ENCODE assay signal across 19 mouse cellular contexts in genomic region chr4:53186141-53186540, GRCm38 (mm10). TPM values are rescaled to one million over a fixed set of nuclear protein-coding genes. Genes with fewer than 3 reads are reported as not detected.
DNase-seq lines count a peak whose midpoint lies in the region; ATAC-seq and TF ChIP-seq lines count a peak whose summit lies in the region.
"Had no signal": no experiment of that assay in that cellular context is flagged by ENCODE, and none has a peak within 500 bp of the region (broad histone marks: within the 10 kb centered on the region; RNA-seq: fewer than 3 reads in every experiment).

No protein-coding gene starts in this region.

- no peak overlapping the region for H3K4me2 ChIP-seq in liver, embryonic 11.5 days
- H3K4me2 ChIP-seq: limb, embryonic 13.5 days; liver, embryonic 15.5 days; midbrain, embryonic 13.5 days had no signal

- no peaks in the 10 kb centered on the region; the same call in 1 of the 2 replicates for H3K36me3 ChIP-seq in heart, adult 2 months (ENCODE audit: control insufficient read depth, insufficient read depth, low read length)
- no peaks in the 10 kb centered on the region for H3K36me3 ChIP-seq in liver, adult 2 months (ENCODE audit: control insufficient read depth, insufficient read depth, low read length)
- no peaks in the 10 kb centered on the region for H3K36me3 ChIP-seq in liver, embryonic 11.5 days (ENCODE audit: control insufficient read depth, insufficient read depth, low read length)
- H3K36me3 ChIP-seq: forebrain, embryonic 10.5 days; heart, embryonic 13.5 days; limb, embryonic 13.5 days; liver, embryonic 15.5 days; midbrain, embryonic 13.5 days had no signal

- H3K27me3 ChIP-seq in heart, adult 2 months (ENCODE audit: control insufficient read depth, insufficient read depth, low read length), result no peaks in the 10 kb centered on the region
- H3K27me3 ChIP-seq in liver, adult 2 months (ENCODE audit: control insufficient read depth, insufficient read depth, low read length), result no peaks in the 10 kb centered on the region
- no peaks in the 10 kb centered on the region for H3K27me3 ChIP-seq in liver, embryonic 11.5 days (replicated peaks; ENCODE audit: control insufficient read depth, insufficient read depth, low read length)
- H3K27me3 ChIP-seq: heart, embryonic 13.5 days; limb, embryonic 13.5 days; liver, embryonic 15.5 days; midbrain, embryonic 13.5 days had no signal

- no peak for TF ChIP-seq EP300 in heart, adult 2 months (IDR thresholded peaks at IDR 0.05; ENCODE audit: insufficient read depth, low read depth, low read length)

- H3K9me3 ChIP-seq in liver, embryonic 11.5 days (ENCODE audit: control insufficient read depth, low read length), result no peaks in the 10 kb centered on the region
- H3K9me3 ChIP-seq: forebrain, embryonic 10.5 days; limb, embryonic 13.5 days; liver, embryonic 15.5 days; midbrain, embryonic 13.5 days had no signal

- no peak overlapping the region for H3K9ac ChIP-seq in heart, adult 2 months (ENCODE audit: low read depth, low read length)
- no peak overlapping the region for H3K9ac ChIP-seq in liver, adult 2 months (ENCODE audit: low read depth, low read length)
- no peak overlapping the region for H3K9ac ChIP-seq in liver, embryonic 11.5 days (ENCODE audit: low read depth, low read length)
- H3K9ac ChIP-seq: forebrain, postnatal 0 days; heart, embryonic 13.5 days; limb, embryonic 13.5 days; liver, embryonic 15.5 days; midbrain, embryonic 13.5 days had no signal

- H3K27ac ChIP-seq in heart, adult 2 months, result peak overlapping the region; percentile 79
- H3K27ac ChIP-seq in liver, adult 2 months (replicated peaks; ENCODE audit: insufficient read depth, low read depth, low read length), result no peak overlapping the region
- no peak overlapping the region for H3K27ac ChIP-seq in liver, embryonic 11.5 days (ENCODE audit: low read depth, low read length)
- H3K27ac ChIP-seq in bone marrow macrophage, adult 2 months (ENCODE audit: insufficient read depth, low read depth, low read length), result peak overlapping the region; percentile 100
- H3K27ac ChIP-seq: liver, embryonic 15.5 days had no signal

- no peak for TF ChIP-seq POLR2A in heart, adult 2 months (IDR thresholded peaks at IDR 0.05; ENCODE audit: insufficient read depth, low read depth, low read length)
- TF ChIP-seq POLR2A in liver, adult 2 months (IDR thresholded peaks at IDR 0.05; ENCODE audit: extremely low read depth, insufficient read depth, low read length), result no peak
- no peak for TF ChIP-seq POLR2A in bone marrow macrophage, adult 2 months (IDR thresholded peaks at IDR 0.05; ENCODE audit: borderline replicate concordance, low read depth, low read length)

- H3K4me1 ChIP-seq in heart, adult 2 months (ENCODE audit: control insufficient read depth, insufficient read depth, low read length), result peaks cover 10% of the 10 kb centered on the region
- H3K4me1 ChIP-seq in liver, adult 2 months (ENCODE audit: control insufficient read depth, insufficient read depth, low read length), result peaks cover 5% of the 10 kb centered on the region; the same call in 1 of the 2 replicates
- no peaks in the 10 kb centered on the region for H3K4me1 ChIP-seq in liver, embryonic 11.5 days (replicated peaks; ENCODE audit: control insufficient read depth, insufficient read depth, low read length)
- peaks cover 55% of the 10 kb centered on the region for H3K4me1 ChIP-seq in bone marrow macrophage, adult 2 months (ENCODE audit: control insufficient read depth, insufficient read depth, low read length)
- H3K4me1 ChIP-seq: liver, embryonic 15.5 days; midbrain, embryonic 13.5 days had no signal

- WGBS in heart, adult 2 months, result 72% methylated on average over 4 of the region's 4 CpGs
- 18% methylated on average over 4 of the region's 4 CpGs for WGBS in liver, adult 2 months
- WGBS in liver, embryonic 11.5 days, result 78% methylated on average over 4 of the region's 4 CpGs

- ATAC-seq in liver, embryonic 11.5 days (replicated peaks; ENCODE audit: low FRiP score), result no peak
- ATAC-seq in megakaryocyte, adult 5-6 weeks (ENCODE audit: poor library complexity, severe bottlenecking), result peak; percentile 61
- ATAC-seq: forebrain, postnatal 0 days; midbrain, embryonic 13.5 days had no signal

- no peaks in the 10 kb centered on the region for H3K79me2 ChIP-seq in heart, adult 2 months (replicated peaks; ENCODE audit: control insufficient read depth, insufficient read depth, low read length)
- no peaks in the 10 kb centered on the region for H3K79me2 ChIP-seq in liver, adult 2 months (ENCODE audit: control insufficient read depth, insufficient read depth, low read length)

- H3K4me3 ChIP-seq in heart, adult 2 months, result no peak overlapping the region
- no peak overlapping the region for H3K4me3 ChIP-seq in liver, adult 2 months (ENCODE audit: insufficient read depth, low read depth, low read length)
- no peak overlapping the region for H3K4me3 ChIP-seq in liver, embryonic 11.5 days (ENCODE audit: low read depth, low read length)
- H3K4me3 ChIP-seq in bone marrow macrophage, adult 2 months (ENCODE audit: insufficient read depth, low read length), result no peak overlapping the region
- H3K4me3 ChIP-seq: forebrain, embryonic 10.5 days; heart, embryonic 13.5 days; limb, embryonic 13.5 days; liver, embryonic 15.5 days; midbrain, embryonic 13.5 days had no signal

- no peak for TF ChIP-seq CTCF in heart, adult 2 months (IDR thresholded peaks at IDR 0.05)
- TF ChIP-seq CTCF in liver, adult 2 months (IDR thresholded peaks at IDR 0.05; ENCODE audit: low read depth, low read length), result no peak
- no peak for TF ChIP-seq CTCF in bone marrow macrophage, adult 2 months (IDR thresholded peaks at IDR 0.05; ENCODE audit: low read depth, low read length)

- DNase-seq in heart, adult 2 months, result no peak
- DNase-seq in heart, adult 8-10 months (ENCODE audit: low spot score), result no peak
- DNase-seq in liver, adult 2 months (ENCODE audit: extremely low read depth, low read depth, low spot score), result peak; percentile 86
- DNase-seq in liver, embryonic 11.5 days (ENCODE audit: low spot score), result no peak
- DNase-seq in T-cell, adult 2 months (ENCODE audit: low spot score), result no peak
- no peak for DNase-seq in urinary bladder, adult 18-20 months (ENCODE audit: low spot score in 2 of 2)
- DNase-seq: cerebellum, adult 9-10 months; embryo, embryonic 11 days; heart, postnatal 4 days; lung, postnatal 4 days; right cerebral cortex, postnatal 25 days had no signal

- intact Hi-C loops in heart, adult 2 months (cut with DNase I), result loop anchor here (2.0 kb wide), 1 partner anchor 75 kb away; no protein-coding TSS in a partner anchor

RNA-seq across cellular contexts. Expression of gene Abca1, which starts 26.4 kb away (rescaled TPM):
- 10 to 100 TPM; 13.1 to 23.5 TPM for total RNA-seq in heart, adult 2 months (2021)
- polyA plus RNA-seq in heart, adult 2 months (2012; rRNA removed), result 4.2 and 8.4 TPM in 2 replicates
- 10 to 100 TPM; 13.6 to 22.8 (median 16.8) TPM for total RNA-seq in heart, adult 8-10 months (2022)
- 65.4 and 89.1 TPM in 2 replicates for total RNA-seq in liver, adult 2 months (2014; rRNA removed)
- polyA plus RNA-seq in liver, adult 2 months (2012; rRNA removed), result 17.1 and 21.0 TPM in 2 replicates
- polyA plus RNA-seq in liver, embryonic 11.5 days (2014; fragmentation: Nextera tagmentation; extraction: Ambion mirVana), result 16.3 and 17.5 TPM in 2 replicates
- 55.9 and 64.3 TPM in 2 replicates for polyA plus RNA-seq in bone marrow macrophage, adult 2 months (2012; ENCODE audit: insufficient read depth, insufficient read length, missing spikeins)
- total RNA-seq in megakaryocyte, adult 5-6 weeks (2015), result 1.2 and 1.8 TPM in 2 replicates
- total RNA-seq in megakaryocyte, adult 5-6 weeks (2017), result 2.5 and 3.4 TPM in 2 replicates

Comparison
In these comparisons a context has a peak if more than half of its experiments do, and no peak if none do; other contexts are left out.
1. H3K27ac ChIP-seq: peak in heart, adult 2 months (single experiment) and bone marrow macrophage, adult 2 months (single experiment); none in liver, adult 2 months (single experiment) and liver, embryonic 11.5 days (single experiment).